Mouse (Mus musculus) limb, embryonic 12.5 days (tissue): ENCODE data around the gene Ap1m1. TPM values are rescaled to one million over a fixed set of nuclear protein-coding genes. Genes with fewer than 3 reads are reported as not detected.

ENCODE experiments used
- ATAC-seq: fragments of 200-750 bp; cut with Nextera tagmentation; 2 replicates; pipeline ENCODE4 v1.8.0; 2017; ENCODE audit warnings: low read depth, moderate TSS enrichment; ENCODE audit not compliant: insufficient number of reproducible peaks, insufficient read depth, low FRiP score, low TSS enrichment
- H3K27ac ChIP-seq: fragments of 300-500 bp; sonication (generic); 2 replicates; pipeline ENCODE4 v1.5.1; 2016; ENCODE audit warnings: mild to moderate bottlenecking, moderate library complexity
- H3K27me3 ChIP-seq: fragments of 300-500 bp; sonication (generic); 2 replicates; pipeline ENCODE4 v1.6.1; 2016; ENCODE audit warnings: mild to moderate bottlenecking, moderate library complexity
- H3K36me3 ChIP-seq: fragments of 300-500 bp; sonication (generic); 2 replicates; pipeline ENCODE4 v1.6.1; 2016; ENCODE audit warnings: mild to moderate bottlenecking, moderate library complexity
- H3K4me1 ChIP-seq: fragments of 300-500 bp; sonication (generic); replicated peaks from 2 replicates; pipeline ENCODE4 v1.6.1; 2016
- H3K4me2 ChIP-seq: fragments of 300-500 bp; sonication (generic); 2 replicates; pipeline ENCODE4 v1.6.1; 2016; ENCODE audit warnings: mild to moderate bottlenecking, moderate library complexity
- H3K4me3 ChIP-seq: fragments of 300-500 bp; sonication (generic); replicated peaks from 2 replicates; pipeline ENCODE4 v1.5.1; 2016; ENCODE audit warnings: mild to moderate bottlenecking
- H3K9ac ChIP-seq: fragments of 300-500 bp; sonication (generic); replicated peaks from 2 replicates; pipeline ENCODE4 v1.6.1; 2016; ENCODE audit warnings: mild to moderate bottlenecking, moderate library complexity
- H3K9me3 ChIP-seq: fragments of 300-500 bp; sonication (generic); 2 replicates; pipeline ENCODE4 v1.6.1; 2016; ENCODE audit warnings: mild to moderate bottlenecking, moderate library complexity
- WGBS: fragments of 180-500 bp; shearing (Covaris S2); methylation state at CpG from one replicate; pipeline ENCODE4 v1.1.7; 2016; 5-methylcytosine and 5-hydroxymethylcytosine counted together
- polyA plus RNA-seq: library from polyadenylated mRNA; unstranded; fragments of >200 nt; fragmentation: Nextera tagmentation; extraction: Ambion mirVana; gene quantifications from 2 replicates; pipeline ENCODE4 v1.2.1, GENCODE M21; 2016

The Ap1m1 gene
- polyA plus RNA-seq, 1 experiment from 2014 or later: 123 TPM

- Histone ChIP-seq H3K27me3 (no peaks in the 10 kb centered on the region), H3K4me3 (no peak overlapping the region), H3K4me1 (peaks cover 3% of the 10 kb centered on the region; the same call in 1 of the 2 replicates), H3K36me3 (peaks cover 14% of the 10 kb centered on the region), H3K27ac (no peak overlapping the region), H3K4me2 (no peak overlapping the region), H3K9ac (no peak overlapping the region), H3K9me3 (no peaks in the 10 kb centered on the region)
- no peak for ATAC-seq
- 65% methylated on average over 2 of the region's 2 CpGs for WGBS
Observed at GRCm38 (mm10) chr8:72259862-72260261, 20.0 kb downstream of the Ap1m1 start.

GRCm38 (mm10) chr8:72260585-72260984, 20.8 kb downstream of the Ap1m1 start:
- WGBS: 51% methylated on average over 4 of the region's 4 CpGs
- H3K9me3 ChIP-seq: no peaks in the 10 kb centered on the region
- no peak overlapping the region for H3K4me3 ChIP-seq
- H3K9ac ChIP-seq: no peak overlapping the region
- peaks cover 3% of the 10 kb centered on the region; the same call in 1 of the 2 replicates for H3K4me1 ChIP-seq
- no peaks in the 10 kb centered on the region for H3K27me3 ChIP-seq
- H3K36me3 ChIP-seq: peaks cover 7% of the 10 kb centered on the region; the same call in 1 of the 2 replicates
- ATAC-seq: no peak; the same call in 1 of the 2 replicates
- no peak overlapping the region for H3K27ac ChIP-seq
- H3K4me2 ChIP-seq: no peak overlapping the region

- H3K27me3 ChIP-seq: no peaks in the 10 kb centered on the region
- H3K4me3 ChIP-seq: no peak overlapping the region
- peaks cover 3% of the 10 kb centered on the region; the same call in 1 of the 2 replicates for H3K4me1 ChIP-seq
- no peak overlapping the region for H3K4me2 ChIP-seq
- ATAC-seq: peak; percentile 56; the same call in 1 of the 2 replicates
- H3K36me3 ChIP-seq: 0 out of 2 replicates have a peak, but pooled peaks cover 7% of the 10 kb centered on the region
- no peak overlapping the region for H3K9ac ChIP-seq
- no peak overlapping the region for H3K27ac ChIP-seq
- H3K9me3 ChIP-seq: no peaks in the 10 kb centered on the region
- 33% methylated on average over 2 of the region's 2 CpGs for WGBS
Observed at GRCm38 (mm10) chr8:72261019-72261418, 21.2 kb downstream of the Ap1m1 start.

- Histone ChIP-seq H3K9me3 (no peaks in the 10 kb centered on the region), H3K36me3 (0 out of 2 replicates have a peak, but pooled peaks cover 7% of the 10 kb centered on the region)
- no peak for ATAC-seq
Observed at GRCm38 (mm10) chr8:72261431-72261830, 21.6 kb downstream of the Ap1m1 start.

GRCm38 (mm10) chr8:72261872-72262271, 22.1 kb downstream of the Ap1m1 start:
- no peak overlapping the region for H3K9ac ChIP-seq
- H3K4me3 ChIP-seq: no peak overlapping the region
- no peaks in the 10 kb centered on the region for H3K27me3 ChIP-seq
- no peak overlapping the region for H3K4me2 ChIP-seq
- H3K4me1 ChIP-seq: peaks cover 3% of the 10 kb centered on the region; the same call in 1 of the 2 replicates
- H3K36me3 ChIP-seq: 0 out of 2 replicates have a peak, but pooled peaks cover 4% of the 10 kb centered on the region
- ATAC-seq: no peak
- H3K9me3 ChIP-seq: no peaks in the 10 kb centered on the region
- H3K27ac ChIP-seq: no peak overlapping the region
- 57% methylated on average over 5 of the region's 5 CpGs for WGBS

More at GRCm38 (mm10) chr8:72261431-72261830, 21.6 kb downstream of the Ap1m1 start:
- no peak overlapping the region for H3K27ac ChIP-seq
- H3K9ac ChIP-seq: no peak overlapping the region
- H3K27me3 ChIP-seq: no peaks in the 10 kb centered on the region
- H3K4me1 ChIP-seq: peaks cover 3% of the 10 kb centered on the region; the same call in 1 of the 2 replicates
- H3K4me3 ChIP-seq: no peak overlapping the region
- H3K4me2 ChIP-seq: no peak overlapping the region

- H3K27ac ChIP-seq: no peak overlapping the region
- WGBS: 84% methylated on average over 2 of the region's 2 CpGs
- no peak for ATAC-seq
- H3K4me3 ChIP-seq: no peak overlapping the region
- H3K9me3 ChIP-seq: no peaks in the 10 kb centered on the region
- no peak overlapping the region for H3K9ac ChIP-seq
- no peaks in the 10 kb centered on the region for H3K27me3 ChIP-seq
- peaks cover 3% of the 10 kb centered on the region; the same call in 1 of the 2 replicates for H3K4me1 ChIP-seq
- no peaks in the 10 kb centered on the region for H3K36me3 ChIP-seq
- H3K4me2 ChIP-seq: no peak overlapping the region
Observed at GRCm38 (mm10) chr8:72262756-72263155, 22.9 kb downstream of the Ap1m1 start.

GRCm38 (mm10) chr8:72263451-72263850, 23.6 kb downstream of the Ap1m1 start:
- Histone ChIP-seq H3K4me2 (no peak overlapping the region), H3K27ac (no peak overlapping the region), H3K4me3 (no peak overlapping the region), H3K4me1 (peaks cover 3% of the 10 kb centered on the region; the same call in 1 of the 2 replicates), H3K36me3 (no peaks in the 10 kb centered on the region), H3K27me3 (peaks cover under 1% of the 10 kb centered on the region; the same call in 1 of the 2 replicates), H3K9ac (no peak overlapping the region), H3K9me3 (no peaks in the 10 kb centered on the region)
- ATAC-seq: no peak
- 72% methylated on average over 7 of the region's 7 CpGs for WGBS

GRCm38 (mm10) chr8:72265342-72265741, 25.5 kb downstream of the Ap1m1 start:
- ATAC-seq: no peak
- no peak overlapping the region for H3K27ac ChIP-seq
- H3K36me3 ChIP-seq: no peaks in the 10 kb centered on the region
- peaks cover 4% of the 10 kb centered on the region; the same call in 1 of the 2 replicates for H3K27me3 ChIP-seq
- H3K9me3 ChIP-seq: no peaks in the 10 kb centered on the region
- H3K9ac ChIP-seq: no peak overlapping the region
- H3K4me3 ChIP-seq: no peak overlapping the region
- no peak overlapping the region for H3K4me2 ChIP-seq
- H3K4me1 ChIP-seq: peaks cover 3% of the 10 kb centered on the region; the same call in 1 of the 2 replicates
- 50% methylated on average over 5 of the region's 7 CpGs for WGBS

GRCm38 (mm10) chr8:72266671-72267070, 26.9 kb downstream of the Ap1m1 start:
- H3K4me1 ChIP-seq: no peaks in the 10 kb centered on the region
- no peak overlapping the region for H3K9ac ChIP-seq
- no peak for ATAC-seq
- H3K27me3 ChIP-seq: peaks cover 4% of the 10 kb centered on the region; the same call in 1 of the 2 replicates
- H3K9me3 ChIP-seq: no peaks in the 10 kb centered on the region
- H3K27ac ChIP-seq: no peak overlapping the region
- no peak overlapping the region for H3K4me2 ChIP-seq
- no peaks in the 10 kb centered on the region for H3K36me3 ChIP-seq
- no peak overlapping the region for H3K4me3 ChIP-seq

- Histone ChIP-seq H3K4me1 (no peaks in the 10 kb centered on the region), H3K36me3 (no peaks in the 10 kb centered on the region), H3K4me3 (no peak overlapping the region), H3K9ac (no peak overlapping the region), H3K27ac (no peak overlapping the region), H3K4me2 (no peak overlapping the region), H3K27me3 (peaks cover 4% of the 10 kb centered on the region; the same call in 1 of the 2 replicates), H3K9me3 (no peaks in the 10 kb centered on the region)
- 99% methylated on average over 8 of the region's 8 CpGs for WGBS
- no peak for ATAC-seq
Observed at GRCm38 (mm10) chr8:72267106-72267505, 27.3 kb downstream of the Ap1m1 start.

- no peaks in the 10 kb centered on the region for H3K4me1 ChIP-seq
- no peak for ATAC-seq
- peaks cover 4% of the 10 kb centered on the region; the same call in 1 of the 2 replicates for H3K27me3 ChIP-seq
- H3K4me3 ChIP-seq: no peak overlapping the region
- H3K9me3 ChIP-seq: no peaks in the 10 kb centered on the region
- no peak overlapping the region for H3K27ac ChIP-seq
- H3K9ac ChIP-seq: no peak overlapping the region
- H3K4me2 ChIP-seq: no peak overlapping the region
- no peaks in the 10 kb centered on the region for H3K36me3 ChIP-seq
- 89% methylated on average over 15 of the region's 15 CpGs for WGBS
Observed at GRCm38 (mm10) chr8:72268356-72268755, 28.5 kb downstream of the Ap1m1 start.

- no peak overlapping the region for H3K4me2 ChIP-seq
- H3K9ac ChIP-seq: no peak overlapping the region
- ATAC-seq: no peak
- no peak overlapping the region for H3K27ac ChIP-seq
- peaks cover 4% of the 10 kb centered on the region; the same call in 1 of the 2 replicates for H3K27me3 ChIP-seq
- H3K9me3 ChIP-seq: no peaks in the 10 kb centered on the region
- WGBS: 83% methylated on average over 12 of the region's 12 CpGs
- H3K36me3 ChIP-seq: no peaks in the 10 kb centered on the region
- H3K4me1 ChIP-seq: no peaks in the 10 kb centered on the region
- no peak overlapping the region for H3K4me3 ChIP-seq
Observed at GRCm38 (mm10) chr8:72270606-72271005, 30.8 kb downstream of the Ap1m1 start.
